Mouse (Mus musculus) G1E-ER4 (cell line): Measurements from ENCODE around the gene Kcnj10. TPM values are rescaled to one million over a fixed set of nuclear protein-coding genes. Genes with fewer than 3 reads are reported as not detected.

Experiments
- GATA1 ChIP-seq: IDR thresholded peaks from one replicate; pipeline ENCODE4 v1.8.0; 2012; ENCODE audit warnings: low read length, inconsistent platforms
- polyA plus RNA-seq: library from polyadenylated mRNA; stranded (reverse); fragments of >175 nt; gene quantifications from 2 replicates; pipeline ENCODE4 v1.2.3, GENCODE M21; 2012

Gene Kcnj10
- polyA plus RNA-seq, 1 experiment = not detected

- no peak for TF ChIP-seq GATA1
These were observed 74.1 kb downstream of the Kcnj10 start for GRCm38 (mm10) chr1:172415061-172415460.

- TF ChIP-seq GATA1 = no peak
These were observed 77.2 kb downstream of the Kcnj10 start for GRCm38 (mm10) chr1:172418173-172418572.

- TF ChIP-seq GATA1 = no peak
These were observed 77.6 kb downstream of the Kcnj10 start for GRCm38 (mm10) chr1:172418642-172419041.

GRCm38 (mm10) chr1:172420181-172420580 lies 79.2 kb downstream of the Kcnj10 start:
- TF ChIP-seq GATA1 = no peak

GRCm38 (mm10) chr1:172423393-172423792 lies 82.4 kb downstream of the Kcnj10 start:
- TF ChIP-seq GATA1 = no peak

Other genes with a start within 250 kb of the Kcnj10 start
- gene Pex19, start 214.5 kb upstream of the Kcnj10 start, polyA plus RNA-seq = 9.8 and 29.7 TPM in 2 replicates
- 57.7 and 66.4 TPM in 2 replicates for gene Dcaf8, start 193.1 kb upstream of the Kcnj10 start, polyA plus RNA-seq
- gene Pea15a, start 134.4 kb upstream of the Kcnj10 start, polyA plus RNA-seq = 3.0 and 3.4 TPM in 2 replicates
- not detected in 2 replicates for gene Casq1, start 121.3 kb upstream of the Kcnj10 start, polyA plus RNA-seq
- gene Atp1a4, start 82.8 kb upstream of the Kcnj10 start, polyA plus RNA-seq = not detected in 2 replicates
- gene Igsf8, start 79.6 kb upstream of the Kcnj10 start, polyA plus RNA-seq = 79.6 and 93.7 TPM in 2 replicates
- not detected in 2 replicates for gene Atp1a2, start 43.1 kb upstream of the Kcnj10 start, polyA plus RNA-seq
- not detected in 2 replicates for gene Kcnj9, start 11.9 kb upstream of the Kcnj10 start, polyA plus RNA-seq
- 10.6 and 13.0 TPM in 2 replicates for gene Pigm, start 35.3 kb downstream of the Kcnj10 start, polyA plus RNA-seq
- gene Slamf9, start 134.1 kb downstream of the Kcnj10 start, polyA plus RNA-seq = not detected in 2 replicates
- gene Igsf9, start 140.6 kb downstream of the Kcnj10 start, polyA plus RNA-seq = not detected in 2 replicates
- gene Tagln2, start 158.8 kb downstream of the Kcnj10 start, polyA plus RNA-seq = 837 and 1,350 TPM in 2 replicates
- gene Cfap45, start 179.6 kb downstream of the Kcnj10 start, polyA plus RNA-seq = 0.03 and 0.09 TPM in 2 replicates
- gene Vsig8, start 214.7 kb downstream of the Kcnj10 start, polyA plus RNA-seq = not detected in 2 replicates
- gene Slamf8, start 249.4 kb downstream of the Kcnj10 start, polyA plus RNA-seq = not detected in 2 replicates